Mouse (Mus musculus) lung, embryonic 16.5 days (tissue): ENCODE data around the gene Fgfr2. TPM values are rescaled to one million over a fixed set of nuclear protein-coding genes. Genes with fewer than 3 reads are reported as not detected.

ENCODE experiments used
- ATAC-seq: fragments of 200-750 bp; cut with Nextera tagmentation; 2 replicates; pipeline ENCODE4 v1.8.0; 2017; ENCODE audit warnings: low read depth, mild to moderate bottlenecking, moderate library complexity
- H3K27ac ChIP-seq: fragments of 300-500 bp; sonication (generic); 2 replicates; pipeline ENCODE4 v1.5.1; 2014; ENCODE audit warnings: mild to moderate bottlenecking, control low read depth, low read length
- H3K27me3 ChIP-seq: fragments of 300-500 bp; sonication (generic); 2 replicates; pipeline ENCODE4 v1.6.1; 2014; ENCODE audit warnings: low read depth, low read length, mixed read lengths; ENCODE audit not compliant: control insufficient read depth, insufficient read depth
- H3K36me3 ChIP-seq: fragments of 300-500 bp; sonication (generic); 2 replicates; pipeline ENCODE4 v1.6.1; 2014; ENCODE audit warnings: low read length; ENCODE audit not compliant: control insufficient read depth, insufficient read depth
- H3K4me1 ChIP-seq: fragments of 300-500 bp; sonication (generic); replicated peaks from 2 replicates; pipeline ENCODE4 v1.6.1; 2014; ENCODE audit warnings: low read length, mixed read lengths; ENCODE audit not compliant: control insufficient read depth, insufficient read depth
- H3K4me2 ChIP-seq: fragments of 300-500 bp; sonication (generic); 2 replicates; pipeline ENCODE4 v1.6.1; 2014; ENCODE audit warnings: low read depth, low read length, control low read depth
- H3K4me3 ChIP-seq: fragments of 300-500 bp; sonication (generic); 2 replicates; pipeline ENCODE4 v1.5.1; 2014; ENCODE audit warnings: mild to moderate bottlenecking, low read length, control low read depth
- H3K9ac ChIP-seq: fragments of 300-500 bp; sonication (generic); 2 replicates; pipeline ENCODE4 v1.6.1; 2014; ENCODE audit warnings: low read length, control low read depth
- H3K9me3 ChIP-seq: fragments of 300-500 bp; sonication (generic); 2 replicates; pipeline ENCODE4 v1.6.1; 2016; ENCODE audit warnings: low read length; ENCODE audit not compliant: control insufficient read depth
- WGBS: fragments of 180-500 bp; shearing (Covaris S2); extraction: QIAGEN DNeasy Blood & Tissue Kit; methylation state at CpG from one replicate; pipeline ENCODE4 v1.1.7; 2014; 5-methylcytosine and 5-hydroxymethylcytosine counted together
- polyA plus RNA-seq: library from polyadenylated mRNA; unstranded; fragments of >200 nt; fragmentation: Nextera tagmentation; extraction: Ambion mirVana; gene quantifications from 2 replicates; pipeline ENCODE4 v1.2.1, GENCODE M21; 2015

The Fgfr2 gene
- polyA plus RNA-seq, 1 experiment from 2014 or later, result 175 TPM

- Histone ChIP-seq H3K4me3 (no peak overlapping the region), H3K9ac (no peak overlapping the region), H3K27me3 (no peaks in the 10 kb centered on the region), H3K9me3 (no peaks in the 10 kb centered on the region), H3K27ac (no peak overlapping the region), H3K36me3 (no peaks in the 10 kb centered on the region), H3K4me2 (no peak overlapping the region), H3K4me1 (peaks cover 2% of the 10 kb centered on the region; the same call in 1 of the 2 replicates)
- 46% methylated on average over 4 of the region's 4 CpGs for WGBS
- peak; percentile 39; the same call in 1 of the 2 replicates for ATAC-seq
Measured at GRCm38 (mm10) chr7:130681798-130682197, 2441.4 kb downstream of the Fgfr2 start.

- H3K36me3 ChIP-seq, result 0 out of 2 replicates have a peak, but pooled peaks cover 3% of the 10 kb centered on the region
- H3K27ac ChIP-seq, result no peak overlapping the region
- peaks cover 11% of the 10 kb centered on the region for H3K4me1 ChIP-seq
- H3K27me3 ChIP-seq, result no peaks in the 10 kb centered on the region
- H3K4me3 ChIP-seq, result no peak overlapping the region
- WGBS, result 76% methylated on average over 6 of the region's 6 CpGs
- no peak overlapping the region for H3K9ac ChIP-seq
- ATAC-seq, result no peak
- H3K9me3 ChIP-seq, result no peaks in the 10 kb centered on the region
- H3K4me2 ChIP-seq, result no peak overlapping the region
Measured at GRCm38 (mm10) chr7:130678414-130678813, 2444.7 kb downstream of the Fgfr2 start.

GRCm38 (mm10) chr7:130677541-130678274, 2445.4 kb downstream of the Fgfr2 start:
- Histone ChIP-seq H3K36me3 (0 out of 2 replicates have a peak, but pooled peaks cover 3% of the 10 kb centered on the region), H3K27me3 (no peaks in the 10 kb centered on the region), H3K4me2 (no peak overlapping the region), H3K4me3 (no peak overlapping the region), H3K9ac (no peak overlapping the region), H3K4me1 (peaks cover 12% of the 10 kb centered on the region), H3K27ac (no peak overlapping the region), H3K9me3 (no peaks in the 10 kb centered on the region)
- WGBS, result 72% methylated on average over 12 of the region's 12 CpGs
- no peak for ATAC-seq

GRCm38 (mm10) chr7:130676885-130677540, 2446.1 kb downstream of the Fgfr2 start:
- 64% methylated on average over 11 of the region's 11 CpGs for WGBS
- Histone ChIP-seq H3K27me3 (no peaks in the 10 kb centered on the region), H3K9me3 (no peaks in the 10 kb centered on the region), H3K9ac (no peak overlapping the region), H3K27ac (no peak overlapping the region), H3K4me1 (peaks cover 12% of the 10 kb centered on the region), H3K4me2 (no peak overlapping the region), H3K4me3 (no peak overlapping the region), H3K36me3 (0 out of 2 replicates have a peak, but pooled peaks cover 3% of the 10 kb centered on the region)
- ATAC-seq, result no peak

- Histone ChIP-seq H3K27me3 (no peaks in the 10 kb centered on the region), H3K9ac (no peak overlapping the region), H3K4me2 (no peak overlapping the region), H3K27ac (no peak overlapping the region), H3K4me3 (no peak overlapping the region), H3K9me3 (no peaks in the 10 kb centered on the region), H3K36me3 (0 out of 2 replicates have a peak, but pooled peaks cover 3% of the 10 kb centered on the region), H3K4me1 (peaks cover 34% of the 10 kb centered on the region)
- ATAC-seq, result no peak
- 70% methylated on average over 9 of the region's 9 CpGs for WGBS
Measured at GRCm38 (mm10) chr7:130674526-130674925, 2448.6 kb downstream of the Fgfr2 start.

GRCm38 (mm10) chr7:130673169-130674033, 2449.7 kb downstream of the Fgfr2 start:
- Histone ChIP-seq H3K4me3 (no peak overlapping the region), H3K9ac (no peak overlapping the region), H3K27ac (peak overlapping the region; percentile 31; the same call in 1 of the 2 replicates), H3K9me3 (no peaks in the 10 kb centered on the region), H3K36me3 (0 out of 2 replicates have a peak, but pooled peaks cover 3% of the 10 kb centered on the region), H3K27me3 (no peaks in the 10 kb centered on the region), H3K4me2 (no peak overlapping the region), H3K4me1 (peaks cover 45% of the 10 kb centered on the region)
- 64% methylated on average over 9 of the region's 9 CpGs for WGBS
- ATAC-seq, result no peak

- ATAC-seq, result no peak
- no peak overlapping the region for H3K27ac ChIP-seq
Measured at GRCm38 (mm10) chr7:130671301-130671700, 2451.8 kb downstream of the Fgfr2 start.

GRCm38 (mm10) chr7:130670358-130670757, 2452.8 kb downstream of the Fgfr2 start:
- H3K4me1 ChIP-seq, result peaks cover 44% of the 10 kb centered on the region
- H3K27ac ChIP-seq, result peak overlapping the region; percentile 71
- no peak overlapping the region for H3K9ac ChIP-seq
- no peak overlapping the region for H3K4me3 ChIP-seq
- no peaks in the 10 kb centered on the region for H3K9me3 ChIP-seq
- H3K36me3 ChIP-seq, result no peaks in the 10 kb centered on the region
- WGBS, result 48% methylated on average over 4 of the region's 4 CpGs
- ATAC-seq, result peak; percentile 29; the same call in 1 of the 2 replicates
- H3K27me3 ChIP-seq, result no peaks in the 10 kb centered on the region
- no peak overlapping the region for H3K4me2 ChIP-seq

More at GRCm38 (mm10) chr7:130671301-130671700, 2451.8 kb downstream of the Fgfr2 start:
- H3K4me2 ChIP-seq, result no peak overlapping the region
- H3K36me3 ChIP-seq, result 0 out of 2 replicates have a peak, but pooled peaks cover 2% of the 10 kb centered on the region
- 56% methylated on average over 6 of the region's 6 CpGs for WGBS
- no peaks in the 10 kb centered on the region for H3K9me3 ChIP-seq
- no peak overlapping the region for H3K9ac ChIP-seq
- H3K4me1 ChIP-seq, result peaks cover 44% of the 10 kb centered on the region
- H3K27me3 ChIP-seq, result no peaks in the 10 kb centered on the region
- no peak overlapping the region for H3K4me3 ChIP-seq
